Mouse (Mus musculus) adrenal gland, adult 18-20 months (tissue): ENCODE results near the gene Cux1. TPM values are rescaled to one million over a fixed set of nuclear protein-coding genes. Genes with fewer than 3 reads are reported as not detected.

Experiments used
- DNase-seq, 2 experiments: peaks; one replicate each; pipeline ENCODE4 v3.0.0; 2021 to 2022; ENCODE audit warnings: low spot score in 2 of 2
- total RNA-seq, 2 experiments: library from RNA; stranded (reverse); gene quantifications; 1 replicate in 1 of 2; 2 replicates in 1 of 2; pipeline ENCODE4 v1.2.3; 2021

The Cux1 gene
- total RNA-seq, 2 experiments from 2014 or later: 92.3 to 95.1 TPM

- DNase-seq: no peak
These were observed 234.4 kb downstream of the Cux1 start for GRCm38 (mm10) chr5:136332786-136333462.

- no peak for DNase-seq
These were observed 239.6 kb downstream of the Cux1 start for GRCm38 (mm10) chr5:136327736-136328135.

GRCm38 (mm10) chr5:136326626-136327025 lies 240.7 kb downstream of the Cux1 start:
- no peak for DNase-seq

GRCm38 (mm10) chr5:136324506-136324905 lies 242.8 kb downstream of the Cux1 start:
- DNase-seq: peak in 1 of 2 experiments; percentile 16

- DNase-seq: no peak
These were observed 245.9 kb downstream of the Cux1 start for GRCm38 (mm10) chr5:136321378-136321777.

GRCm38 (mm10) chr5:136312566-136312965 lies 254.7 kb downstream of the Cux1 start:
- no peak for DNase-seq

- DNase-seq: no peak
These were observed 255.1 kb downstream of the Cux1 start for GRCm38 (mm10) chr5:136312166-136312565.

GRCm38 (mm10) chr5:136306254-136306653 lies 261.0 kb downstream of the Cux1 start:
- DNase-seq: no peak

- DNase-seq: no peak
These were observed 263.8 kb downstream of the Cux1 start for GRCm38 (mm10) chr5:136303409-136303983.

- DNase-seq: no peak
These were observed 266.4 kb downstream of the Cux1 start for GRCm38 (mm10) chr5:136300880-136301279.

- DNase-seq: no peak
These were observed 269.6 kb downstream of the Cux1 start for GRCm38 (mm10) chr5:136297691-136298090.

GRCm38 (mm10) chr5:136296911-136297310 lies 270.4 kb downstream of the Cux1 start:
- DNase-seq: no peak

GRCm38 (mm10) chr5:136292971-136293418 lies 274.3 kb downstream of the Cux1 start:
- DNase-seq: no peak

GRCm38 (mm10) chr5:136292361-136292760 lies 274.9 kb downstream of the Cux1 start:
- DNase-seq: no peak

GRCm38 (mm10) chr5:136291562-136291961 lies 275.7 kb downstream of the Cux1 start:
- no peak for DNase-seq

GRCm38 (mm10) chr5:136289776-136290175 lies 277.5 kb downstream of the Cux1 start:
- no peak for DNase-seq

- no peak for DNase-seq
These were observed 278.8 kb downstream of the Cux1 start for GRCm38 (mm10) chr5:136288351-136289081.

- no peak for DNase-seq
These were observed 280.7 kb downstream of the Cux1 start for GRCm38 (mm10) chr5:136286566-136286965.

GRCm38 (mm10) chr5:136285106-136285505 lies 282.2 kb downstream of the Cux1 start:
- DNase-seq: no peak

- DNase-seq: no peak
These were observed 285.9 kb downstream of the Cux1 start for GRCm38 (mm10) chr5:136281351-136281750.

- no peak for DNase-seq
These were observed 292.6 kb downstream of the Cux1 start for GRCm38 (mm10) chr5:136274739-136275138.

GRCm38 (mm10) chr5:136269937-136270336 lies 297.4 kb downstream of the Cux1 start:
- no peak for DNase-seq
